Mouse (Mus musculus): ENCODE data around the gene Kdm5a. TPM values are rescaled to one million over a fixed set of nuclear protein-coding genes. Genes with fewer than 3 reads are reported as not detected.

Kdm5a gene
- polyA plus RNA-seq, 2 experiments = 3.8 to 17.6 TPM

DNA sequence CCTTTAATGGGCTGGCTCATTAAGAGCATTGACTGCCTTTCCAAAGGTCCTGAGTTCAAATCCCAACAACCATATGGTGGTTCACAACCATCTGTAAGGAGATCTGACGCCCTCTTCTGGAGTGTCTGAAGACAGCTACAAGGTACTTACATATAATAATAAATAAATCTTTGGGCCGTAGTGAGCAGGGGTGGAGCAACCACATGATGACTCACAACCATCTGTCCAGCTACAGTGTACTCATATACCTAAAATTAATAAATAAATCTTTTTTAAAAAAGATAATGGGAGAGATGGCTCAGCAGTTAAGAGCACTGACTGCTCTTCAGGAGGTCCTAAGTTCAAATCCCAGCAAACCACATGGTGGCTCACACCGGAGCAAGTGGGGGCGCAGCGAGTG is 93.8 kb downstream of the Kdm5a start:
- no peaks in the 10 kb centered on the region for H3K36me3 ChIP-seq (replicated peaks; ENCODE audit: control insufficient read depth, insufficient read depth, low read depth)
- WGBS (ENCODE audit: insufficient replicate concordance) = 76% methylated on average over 5 of the region's 5 CpGs
- ATAC-seq (ENCODE audit: insufficient read depth) (no peak), DNase-seq (ENCODE audit: low read depth in 3 of 3, low spot score in 3 of 3) (no peak)
- H3K27me3 ChIP-seq (ENCODE audit: control insufficient read depth, insufficient read depth, low read length) = no peaks in the 10 kb centered on the region
- H3K4me1 ChIP-seq (replicated peaks; ENCODE audit: control insufficient read depth in 2 of 2, insufficient read depth in 2 of 2, low read length in 1 of 2) = peaks cover 0 to 19% of the 10 kb centered on the region in 2 experiments; a peak in 3 of 4 replicates
- no peak overlapping the region for H3K9ac ChIP-seq (replicated peaks)
- no peak overlapping the region for H3K27ac ChIP-seq
- H3K4me3 ChIP-seq (ENCODE audit: insufficient read depth in 1 of 2, low read depth in 2 of 2, low read length in 2 of 2) = no peak overlapping the region
- no peak overlapping the region for H3K4me2 ChIP-seq (ENCODE audit: low read depth)
- no peaks in the 10 kb centered on the region for H3K9me3 ChIP-seq (ENCODE audit: control insufficient read depth, low read length)
- TF ChIP-seq EP300 (IDR thresholded peaks at IDR 0.05; ENCODE audit: low read depth) = no peak
- no peak for TF ChIP-seq CTCF (IDR thresholded peaks at IDR 0.05; ENCODE audit: low read depth)

GRCm38 (mm10) chr6:120461217-120461616 is 97.3 kb downstream of the Kdm5a start:
- TF ChIP-seq EP300 (IDR thresholded peaks at IDR 0.05; ENCODE audit: low read depth) (no peak), CTCF (IDR thresholded peaks at IDR 0.05; ENCODE audit: low read depth) (no peak)
- Histone ChIP-seq H3K27ac (no peak overlapping the region), H3K9me3 (ENCODE audit: control insufficient read depth, low read length) (no peaks in the 10 kb centered on the region), H3K4me3 (ENCODE audit: insufficient read depth in 1 of 2, low read depth in 2 of 2, low read length in 2 of 2) (no peak overlapping the region), H3K36me3 (replicated peaks; ENCODE audit: control insufficient read depth, insufficient read depth, low read depth) (no peaks in the 10 kb centered on the region), H3K9ac (replicated peaks) (no peak overlapping the region), H3K27me3 (ENCODE audit: control insufficient read depth, insufficient read depth, low read length) (no peaks in the 10 kb centered on the region), H3K4me2 (ENCODE audit: low read depth) (no peak overlapping the region), H3K4me1 (replicated peaks; ENCODE audit: control insufficient read depth in 2 of 2, insufficient read depth in 2 of 2, low read length in 1 of 2) (peaks cover 7 to 19% of the 10 kb centered on the region in 2 experiments)
- 69% methylated on average over 15 of the region's 15 CpGs for WGBS (ENCODE audit: insufficient replicate concordance)
- no peak for ATAC-seq (ENCODE audit: insufficient read depth)
- no peak for DNase-seq (ENCODE audit: low read depth in 3 of 3, low spot score in 3 of 3)

DNA sequence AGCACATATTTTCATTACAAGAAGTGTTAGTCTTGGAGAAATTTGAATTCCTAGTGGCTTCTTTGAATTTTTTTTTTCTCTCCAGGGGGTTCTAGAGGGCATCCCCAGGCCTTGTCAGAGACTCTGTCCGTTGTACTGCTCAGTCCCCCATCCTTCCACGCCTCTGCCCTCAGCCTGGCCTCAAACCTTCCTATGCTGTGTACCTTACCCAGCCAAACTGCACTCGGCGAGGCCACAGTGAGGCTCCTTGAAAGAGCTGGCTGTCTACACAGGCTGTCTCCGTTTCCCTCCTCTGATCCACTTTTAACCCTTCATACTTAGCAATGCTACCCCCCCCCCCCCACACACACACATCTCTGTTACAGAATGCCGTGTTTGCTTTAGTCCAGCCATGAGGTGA is 98.3 kb downstream of the Kdm5a start:
- Histone ChIP-seq H3K4me1 (replicated peaks; ENCODE audit: control insufficient read depth in 2 of 2, insufficient read depth in 2 of 2, low read length in 1 of 2) (peaks cover 11 to 29% of the 10 kb centered on the region in 2 experiments), H3K27me3 (ENCODE audit: control insufficient read depth, insufficient read depth, low read length) (no peaks in the 10 kb centered on the region), H3K9ac (replicated peaks) (no peak overlapping the region), H3K4me3 (ENCODE audit: insufficient read depth in 1 of 2, low read depth in 2 of 2, low read length in 2 of 2) (no peak overlapping the region), H3K4me2 (ENCODE audit: low read depth) (no peak overlapping the region), H3K27ac (no peak overlapping the region), H3K9me3 (ENCODE audit: control insufficient read depth, low read length) (no peaks in the 10 kb centered on the region), H3K36me3 (replicated peaks; ENCODE audit: control insufficient read depth, insufficient read depth, low read depth) (no peaks in the 10 kb centered on the region)
- ATAC-seq (ENCODE audit: insufficient read depth) = no peak
- TF ChIP-seq EP300 (IDR thresholded peaks at IDR 0.05; ENCODE audit: low read depth) = no peak
- TF ChIP-seq CTCF (IDR thresholded peaks at IDR 0.05; ENCODE audit: low read depth) = no peak
- WGBS (ENCODE audit: insufficient replicate concordance) = 60% methylated on average over 6 of the region's 6 CpGs
- no peak for DNase-seq (ENCODE audit: low read depth in 3 of 3, low spot score in 3 of 3)

DNA sequence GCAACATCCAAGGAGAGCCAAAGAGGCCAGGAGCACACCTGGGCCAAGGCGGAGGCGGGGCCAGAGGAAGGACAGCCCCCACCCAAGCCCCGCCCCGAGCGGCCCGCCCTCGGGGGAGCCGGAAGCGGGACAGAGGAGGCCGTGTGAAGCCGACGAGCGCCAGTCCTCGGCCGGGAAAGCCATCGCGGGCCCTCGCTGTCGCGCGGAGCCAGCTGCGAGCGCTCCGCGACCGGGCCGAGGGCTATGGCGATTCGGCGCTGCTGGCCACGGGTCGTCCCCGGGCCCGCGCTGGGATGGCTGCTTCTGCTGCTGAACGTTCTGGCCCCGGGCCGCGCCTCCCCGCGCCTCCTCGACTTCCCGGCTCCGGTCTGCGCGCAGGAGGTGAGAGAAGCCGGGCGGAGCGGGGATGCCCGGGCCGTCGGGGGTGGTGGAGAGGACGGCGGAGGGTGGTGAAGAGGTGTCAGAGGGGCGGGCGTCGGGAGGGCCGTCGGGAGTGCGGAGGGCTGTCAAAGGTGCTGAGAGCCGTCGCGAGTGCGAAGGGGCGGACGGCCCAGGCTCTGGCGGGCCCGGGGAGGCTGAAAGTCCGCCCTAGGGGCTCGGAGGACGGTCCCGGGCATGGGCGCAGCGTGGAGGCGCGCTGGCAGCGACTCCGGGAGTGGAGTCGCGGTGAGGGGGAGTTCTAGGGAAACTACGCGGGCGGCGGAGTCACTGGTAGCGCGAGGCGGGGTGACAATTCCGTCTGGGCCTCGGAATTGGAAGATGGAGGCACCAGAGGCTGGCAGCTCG is 99.4 kb downstream of the Kdm5a start, which contains the start of gene Il17ra:
TSS of gene Il17ra (plus strand) at position 162 of the 786 bp plus-strand sequence.
- Histone ChIP-seq H3K27me3 (ENCODE audit: control insufficient read depth, insufficient read depth, low read length) (no peaks in the 10 kb centered on the region), H3K4me1 (replicated peaks; ENCODE audit: control insufficient read depth in 2 of 2, insufficient read depth in 2 of 2, low read length in 1 of 2) (peaks cover 11 to 29% of the 10 kb centered on the region in 2 experiments), H3K9ac (replicated peaks) (peak within 1 kb of the TSS; percentile 78), H3K36me3 (replicated peaks; ENCODE audit: control insufficient read depth, insufficient read depth, low read depth) (no peaks in the 10 kb centered on the region), H3K4me2 (ENCODE audit: low read depth) (peak within 1 kb of the TSS; percentile 93), H3K9me3 (ENCODE audit: control insufficient read depth, low read length) (no peaks in the 10 kb centered on the region), H3K27ac (no peak within 1 kb of the TSS; the same call in 1 of the 2 replicates), H3K4me3 (ENCODE audit: insufficient read depth in 1 of 2, low read depth in 2 of 2, low read length in 2 of 2) (peak within 1 kb of the TSS; percentile 81 to 82)
- peak; percentile 57 to 71 (median 61) for DNase-seq (ENCODE audit: low read depth in 3 of 3, low spot score in 3 of 3)
- TF ChIP-seq CTCF (IDR thresholded peaks at IDR 0.05; ENCODE audit: low read depth) (no peak), EP300 (IDR thresholded peaks at IDR 0.05; ENCODE audit: low read depth) (no peak)
- WGBS (ENCODE audit: insufficient replicate concordance) = under 1% methylated on average over 90 of the region's 90 CpGs
- peak; percentile 88 for ATAC-seq (ENCODE audit: insufficient read depth)

DNA sequence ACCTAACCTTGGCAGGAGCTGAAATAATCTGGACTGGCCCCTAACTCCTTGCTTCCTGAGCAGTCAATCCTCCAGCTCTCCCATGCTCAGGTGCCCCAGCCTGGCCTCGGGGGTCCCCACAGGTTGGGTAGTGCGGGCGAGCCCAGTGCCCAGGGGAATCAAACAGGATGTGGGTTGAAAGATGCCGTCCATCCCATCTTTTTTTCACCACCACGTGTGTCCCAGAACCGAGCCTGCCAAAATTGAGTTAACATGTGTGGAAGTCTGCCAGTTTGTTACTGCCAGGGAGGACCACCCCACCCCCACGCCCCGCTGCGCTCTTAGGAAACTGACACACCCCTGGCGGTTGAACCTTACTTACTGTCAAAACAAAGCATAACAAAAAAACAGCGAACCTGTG is 100.0 kb downstream of the Kdm5a start:
- TF ChIP-seq CTCF (IDR thresholded peaks at IDR 0.05; ENCODE audit: low read depth) (peak; percentile 55), EP300 (IDR thresholded peaks at IDR 0.05; ENCODE audit: low read depth) (0 out of 2 replicates have a peak, but pooled peaks have one; percentile 8)
- peak; percentile 20; the same call in 1 of the 2 replicates for ATAC-seq (ENCODE audit: insufficient read depth)

More for the DNA sequence above, 100.0 kb downstream of the Kdm5a start:
- Histone ChIP-seq H3K9me3 (ENCODE audit: control insufficient read depth, low read length) (no peaks in the 10 kb centered on the region), H3K4me3 (ENCODE audit: insufficient read depth in 1 of 2, low read depth in 2 of 2, low read length in 2 of 2) (peak overlapping the region; percentile 81 to 82), H3K4me2 (ENCODE audit: low read depth) (peak overlapping the region; percentile 93), H3K4me1 (replicated peaks; ENCODE audit: control insufficient read depth in 2 of 2, insufficient read depth in 2 of 2, low read length in 1 of 2) (peaks cover 11 to 29% of the 10 kb centered on the region in 2 experiments), H3K27ac (no peak overlapping the region), H3K36me3 (replicated peaks; ENCODE audit: control insufficient read depth, insufficient read depth, low read depth) (no peaks in the 10 kb centered on the region), H3K9ac (replicated peaks) (peak overlapping the region; percentile 78), H3K27me3 (ENCODE audit: control insufficient read depth, insufficient read depth, low read length) (no peaks in the 10 kb centered on the region)
- DNase-seq (ENCODE audit: low read depth in 3 of 3, low spot score in 3 of 3) = no peak
- 2% methylated on average over 11 of the region's 11 CpGs for WGBS (ENCODE audit: insufficient replicate concordance)

All from liver, embryonic 14.5 days (tissue).